Mouse (Mus musculus): ENCODE data around the gene Cdsn.
A peak's percentile ranks its signal among the peaks of the same experiment; 100 is the strongest.

The Cdsn gene

GRCm38 (mm10) chr17:35578211-35578610, 26.3 kb downstream of the Cdsn start:
- peak; percentile 90 to 92 for DNase-seq

GRCm38 (mm10) chr17:35582900-35583299, 31.0 kb downstream of the Cdsn start:
- peak in 1 of 2 experiments; percentile 30 for DNase-seq

GRCm38 (mm10) chr17:35584330-35584937, 32.5 kb downstream of the Cdsn start:
- DNase-seq, result peak; percentile 89 to 90

GRCm38 (mm10) chr17:35587291-35587690, 35.4 kb downstream of the Cdsn start:
- no peak for DNase-seq

GRCm38 (mm10) chr17:35588387-35588786, 36.5 kb downstream of the Cdsn start:
- no peak for DNase-seq

- peak; percentile 88 to 89 for DNase-seq
Observed at GRCm38 (mm10) chr17:35590410-35591218, 38.7 kb downstream of the Cdsn start.

GRCm38 (mm10) chr17:35591219-35591578, 39.3 kb downstream of the Cdsn start:
- no peak for DNase-seq

GRCm38 (mm10) chr17:35591731-35592130, 39.8 kb downstream of the Cdsn start:
- no peak for DNase-seq

- no peak for DNase-seq
Observed at GRCm38 (mm10) chr17:35592131-35592530, 40.2 kb downstream of the Cdsn start.

GRCm38 (mm10) chr17:35593786-35594185, 41.9 kb downstream of the Cdsn start:
- DNase-seq, result no peak

- no peak for DNase-seq
Observed at GRCm38 (mm10) chr17:35594456-35594855, 42.5 kb downstream of the Cdsn start.

GRCm38 (mm10) chr17:35597399-35597798, 45.5 kb downstream of the Cdsn start:
- DNase-seq, result no peak

- no peak for DNase-seq
Observed at GRCm38 (mm10) chr17:35601249-35601648, 49.3 kb downstream of the Cdsn start, which contains the start of gene Sfta2. Sfta2 (plus strand) TSS chr17:35601549.

GRCm38 (mm10) chr17:35601736-35602354, 49.9 kb downstream of the Cdsn start:
- DNase-seq, result no peak
